Mouse (Mus musculus) ES-E14 (cell line): ENCODE measurements at regions not wholly inside any gene's neighbourhood (a gene's known extent, or its start where the extent isn't known, plus 50 kb on each side); places are given as distances from the start of the nearest gene placed in this dataset.

Experiments
- HCFC1 ChIP-seq: IDR thresholded peaks from 2 replicates; pipeline ENCODE4 v1.6.1; 2012; ENCODE audit warnings: low read length, inconsistent platforms, borderline replicate concordance; ENCODE audit not compliant: insufficient read depth
- ZNF384 ChIP-seq: IDR thresholded peaks from 2 replicates; pipeline ENCODE4 v1.6.1; 2012; ENCODE audit warnings: low read depth, low read length, inconsistent platforms

DNA sequence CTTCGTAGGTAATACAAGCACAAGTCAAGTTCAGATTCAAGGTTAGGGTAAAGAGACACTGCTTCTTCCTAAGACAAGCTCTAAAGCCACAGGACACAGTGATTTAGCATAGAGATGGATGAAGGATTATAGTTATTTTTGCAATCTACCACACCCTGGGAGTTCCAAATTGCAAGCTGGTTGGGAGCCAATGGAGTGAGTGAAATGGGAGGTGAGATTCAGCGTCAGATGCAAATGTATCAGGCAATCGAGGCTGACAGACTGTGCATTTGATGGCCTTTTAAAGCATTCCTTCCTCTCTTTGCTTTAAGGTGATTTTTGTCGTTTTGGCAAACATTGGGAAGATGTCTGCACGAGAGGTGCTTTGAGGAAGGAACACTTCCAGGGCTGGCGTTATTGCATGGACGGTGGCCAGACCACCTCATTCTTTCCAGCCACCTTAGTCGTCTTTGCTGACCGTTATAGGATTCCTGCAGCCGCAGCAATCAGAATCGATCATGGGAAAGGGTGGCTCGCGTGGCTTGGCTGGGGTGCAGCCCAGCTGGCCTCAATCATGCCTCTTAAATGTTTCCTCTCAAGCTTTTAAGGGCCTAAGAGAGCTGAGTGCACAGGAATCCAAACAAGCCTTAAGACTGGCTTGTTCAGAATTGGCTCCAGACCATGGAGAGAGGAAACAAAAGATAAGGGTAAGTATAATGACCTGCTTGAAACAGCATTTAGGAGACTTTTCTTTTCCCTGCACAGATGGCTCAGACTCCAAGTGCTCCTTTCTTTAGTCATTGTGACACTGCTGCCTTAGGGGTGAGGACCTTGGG is 265.0 kb upstream of the Tle4 start:
- TF ChIP-seq ZNF384 (no peak), HCFC1 (no peak)
